Comparison of ENCODE assay signal across 8 mouse cellular contexts in genomic region chr5:8996686-8997512, GRCm38 (mm10). TPM values are rescaled to one million over a fixed set of nuclear protein-coding genes. Genes with fewer than 3 reads are reported as not detected.
DNase-seq lines count a peak whose midpoint lies in the region; ATAC-seq and TF ChIP-seq lines count a peak whose summit lies in the region.

TSS of gene Crot (minus strand) at chr5:8997324.

- no peaks in the 10 kb centered on the region for H3K9me3 ChIP-seq in ES-Bruce4 (replicated peaks; ENCODE audit: control insufficient read depth, insufficient read depth, low read length, poor library complexity, severe bottlenecking)
- H3K9me3 ChIP-seq in forebrain, embryonic 14.5 days (replicated peaks; ENCODE audit: control insufficient read depth, low read length) = no peaks in the 10 kb centered on the region
- H3K9me3 ChIP-seq in neural tube, embryonic 15.5 days (replicated peaks) = no peaks in the 10 kb centered on the region

- no peaks in the 10 kb centered on the region for H3K36me3 ChIP-seq in ES-Bruce4 (ENCODE audit: control insufficient read depth, insufficient read depth, low read length, poor library complexity, severe bottlenecking)
- H3K36me3 ChIP-seq in forebrain, embryonic 14.5 days (ENCODE audit: control insufficient read depth, insufficient read depth, low read length) = no peaks in the 10 kb centered on the region
- H3K36me3 ChIP-seq in neural tube, embryonic 15.5 days = peaks cover under 1% of the 10 kb centered on the region; the same call in 1 of the 2 replicates

- H3K4me3 ChIP-seq in ES-Bruce4 (ENCODE audit: low read depth, low read length) = peak within 1 kb of the TSS; percentile 96
- H3K4me3 ChIP-seq in forebrain, embryonic 14.5 days (ENCODE audit: low read depth, low read length) = peak within 1 kb of the TSS; percentile 68
- H3K4me3 ChIP-seq in neural tube, embryonic 15.5 days (replicated peaks) = peak within 1 kb of the TSS; percentile 78

- H3K4me2 ChIP-seq in forebrain, embryonic 14.5 days (ENCODE audit: low read length) = peak within 1 kb of the TSS; percentile 81
- H3K4me2 ChIP-seq in neural tube, embryonic 15.5 days = peak within 1 kb of the TSS; percentile 81

- H3K27me3 ChIP-seq in ES-Bruce4 (ENCODE audit: control insufficient read depth, insufficient read depth, low read length, poor library complexity, severe bottlenecking) = no peaks in the 10 kb centered on the region
- H3K27me3 ChIP-seq in forebrain, embryonic 14.5 days (replicated peaks; ENCODE audit: control insufficient read depth, insufficient read depth, low read length) = no peaks in the 10 kb centered on the region
- H3K27me3 ChIP-seq in neural tube, embryonic 15.5 days (replicated peaks) = no peaks in the 10 kb centered on the region

- no peak for TF ChIP-seq CTCF in ES-Bruce4 (IDR thresholded peaks at IDR 0.05; ENCODE audit: low read depth, low read length)

- intact Hi-C loops in heart, postnatal 14 days (cut with DNase I) = loop anchor here (2.0 kb wide), 2 partner anchors 106 to 164 kb away; partner anchors contain the start of gene Dmtf1

- no peak for TF ChIP-seq EP300 in ES-Bruce4 (IDR thresholded peaks at IDR 0.05; ENCODE audit: insufficient read depth, low read depth, low read length)

- H3K27ac ChIP-seq in ES-Bruce4 (ENCODE audit: insufficient read depth, low read length) = no peak within 1 kb of the TSS
- peak within 1 kb of the TSS; percentile 82 for H3K27ac ChIP-seq in forebrain, embryonic 14.5 days (ENCODE audit: low read depth, low read length)
- peak within 1 kb of the TSS; percentile 89 for H3K27ac ChIP-seq in neural tube, embryonic 15.5 days (replicated peaks)

- DNase-seq in forebrain, embryonic 14.5 days (ENCODE audit: low spot score) = peak; percentile 97
- peak; percentile 94 to 95 for DNase-seq in heart, postnatal 14 days
- peak; percentile 91 for DNase-seq in layer of hippocampus, adult 11-12 months (ENCODE audit: low spot score)
- peak; percentile 93 to 94 for DNase-seq in lung, adult 18-20 months
- peak; percentile 93 for DNase-seq in testis, postnatal 14 days (ENCODE audit: low spot score)

- H3K9ac ChIP-seq in ES-Bruce4 (ENCODE audit: low read depth, poor library complexity, severe bottlenecking) = peak within 1 kb of the TSS; percentile 66
- H3K9ac ChIP-seq in forebrain, embryonic 14.5 days (ENCODE audit: low read length) = peak within 1 kb of the TSS; percentile 81
- H3K9ac ChIP-seq in neural tube, embryonic 15.5 days (replicated peaks) = peak within 1 kb of the TSS; percentile 75

- no peaks in the 10 kb centered on the region for H3K4me1 ChIP-seq in ES-Bruce4 (ENCODE audit: control insufficient read depth, insufficient read depth, low read length)
- H3K4me1 ChIP-seq in forebrain, embryonic 14.5 days (ENCODE audit: control insufficient read depth, insufficient read depth, low read length) = peaks cover 8% of the 10 kb centered on the region; the same call in 1 of the 2 replicates
- peaks cover 21% of the 10 kb centered on the region for H3K4me1 ChIP-seq in neural tube, embryonic 15.5 days

- TF ChIP-seq POLR2A in ES-Bruce4 (IDR thresholded peaks at IDR 0.05; ENCODE audit: insufficient read depth, low read length) = peak; percentile 72

- ATAC-seq in cerebellum, adult (ENCODE audit: insufficient number of reproducible peaks, low FRiP score, low TSS enrichment) = peak; percentile 97
- ATAC-seq in forebrain, embryonic 14.5 days = peak; percentile 99
- peak; percentile 99 for ATAC-seq in neural tube, embryonic 15.5 days (ENCODE audit: low FRiP score)

- under 1% methylated on average over 56 of the region's 57 CpGs for WGBS in forebrain, embryonic 14.5 days
- WGBS in neural tube, embryonic 15.5 days = under 1% methylated on average over 57 of the region's 57 CpGs

RNA-seq across cellular contexts. Expression of gene Crot, which starts in this region (rescaled TPM):
- polyA plus RNA-seq in ES-Bruce4 (2011; ENCODE audit: insufficient read depth, insufficient read length, low read depth, missing spikeins) = 32.0 and 34.8 TPM in 2 replicates
- polyA plus RNA-seq in forebrain, embryonic 14.5 days (2014; fragmentation: Nextera tagmentation; extraction: Ambion mirVana) = 21.7 and 24.2 TPM in 2 replicates
- total RNA-seq in heart, postnatal 14 days (2021) = 10 to 100 TPM; 24.9 to 25.2 TPM
- polyA plus RNA-seq in neural tube, embryonic 15.5 days (2015; fragmentation: Nextera tagmentation; extraction: Ambion mirVana) = 21.9 and 26.6 TPM in 2 replicates
